Mouse (Mus musculus) lung, postnatal 0 days (tissue): ENCODE data around the gene Elf2.

Experiments used
- CTCF ChIP-seq: IDR thresholded peaks from 2 replicates; pipeline ENCODE4 v1.5.1; 2016; ENCODE audit warnings: antibody characterized with exemption, mild to moderate bottlenecking
- EP300 ChIP-seq: IDR thresholded peaks from 2 replicates; pipeline ENCODE4 v1.6.1; 2016; ENCODE audit warnings: antibody characterized with exemption, mild to moderate bottlenecking, control low read depth

GRCm38 (mm10) chr3:51277201-51278150, 63.0 kb downstream of the Elf2 start:
- peak; percentile 30; the same call in 1 of the 2 replicates for TF ChIP-seq CTCF
- TF ChIP-seq EP300, result no peak
